Mouse (Mus musculus) adrenal gland, adult 18-20 months (tissue): Measurements from ENCODE around the gene Gm21852. TPM values are rescaled to one million over a fixed set of nuclear protein-coding genes. Genes with fewer than 3 reads are reported as not detected.
"Not testable (repeated sequence)": the region's sequence is repeated elsewhere in the genome, so short reads cannot be mapped to it uniquely, and the experiment has no call there.

ENCODE experiments used
- DNase-seq, 2 experiments: peaks; one replicate each; pipeline ENCODE4 v3.0.0; 2021 to 2022; ENCODE audit warnings: low spot score in 2 of 2
- long read RNA-seq, 2 experiments: library from polyadenylated mRNA; stranded (forward); transcript quantifications; one replicate each; pipeline ENCODE4 v2.0.0; 2021
- microRNA-seq, 2 experiments: library from miRNA; unstranded; fragments of <30 nt; microRNA quantifications; one replicate each; pipeline ENCODE4 v1.2.0; 2021; ENCODE audit warnings: borderline number of aligned reads in 2 of 2
- total RNA-seq, 2 experiments: library from RNA; stranded (reverse); gene quantifications; 1 replicate in 1 of 2; 2 replicates in 1 of 2; pipeline ENCODE4 v1.2.3; 2021

Gm21852 gene
- total RNA-seq = not detected
- long read RNA-seq, experiment 1 = 0 reads
- long read RNA-seq, experiment 2 = 0 reads

- not testable (repeated sequence) for DNase-seq
These were observed at the start of gene Gm21852 for GRCm38 (mm10) chrY:40651896-40652295. Gene Gm21852, minus strand, starts transcription at chrY:40651996.

Small RNA genes within 50 kb of the gene (microRNA-seq; reads per million reads assigned to microRNA genes)
- 0 reads per million in 2 experiments for gene Gm27466
- gene Gm28018 = 0 reads per million in 2 experiments

Other genes starting within 250 kb of the Gm21852 start
- not detected for gene Gm21797, start 123.8 kb upstream of the Gm21852 start, total RNA-seq
- gene Gm20795, start 152.9 kb upstream of the Gm21852 start, total RNA-seq = not detected